Mouse (Mus musculus) adrenal gland, postnatal 10 days (tissue): ENCODE measurements around the gene Qrich2. TPM values are rescaled to one million over a fixed set of nuclear protein-coding genes. Genes with fewer than 3 reads are reported as not detected.
"Not testable (repeated sequence)": the region's sequence is repeated elsewhere in the genome, so short reads cannot be mapped to it uniquely, and the experiment has no call there.

Experiments used
- DNase-seq: peaks from one replicate; pipeline ENCODE4 v3.0.0; 2021; ENCODE audit warnings: mixed read lengths
- total RNA-seq, 2 experiments: library from RNA; stranded (reverse); gene quantifications; 2 replicates each; pipeline ENCODE4 v1.2.3; 2021

Gene Qrich2
- total RNA-seq, 2 experiments from 2014 or later = not detected

DNA sequence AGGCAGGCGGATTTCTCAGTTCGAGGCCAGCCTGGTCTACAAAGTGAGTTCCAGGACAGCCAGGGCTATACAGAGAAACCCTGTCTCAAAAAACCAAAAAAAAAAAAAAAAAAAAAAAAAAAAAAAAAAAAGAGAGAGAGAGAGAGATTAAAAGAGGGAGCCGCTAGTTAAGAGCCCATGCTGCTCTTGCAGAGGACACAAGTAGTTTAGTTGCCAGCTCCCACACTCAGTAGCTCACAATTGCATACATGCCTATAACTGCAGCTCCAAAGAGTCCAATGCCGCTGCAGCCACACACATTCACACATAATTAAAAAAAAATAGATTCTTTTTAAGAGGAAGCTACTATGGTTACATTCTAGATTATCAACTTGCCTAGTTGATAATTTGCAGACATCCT is 55.6 kb downstream of the Qrich2 start:
- DNase-seq = not testable (repeated sequence)

GRCm38 (mm10) chr11:116409008-116409407 is 57.0 kb downstream of the Qrich2 start:
- DNase-seq = no peak

- DNase-seq = no peak
These were observed 59.8 kb downstream of the Qrich2 start for GRCm38 (mm10) chr11:116406231-116406728.

DNA sequence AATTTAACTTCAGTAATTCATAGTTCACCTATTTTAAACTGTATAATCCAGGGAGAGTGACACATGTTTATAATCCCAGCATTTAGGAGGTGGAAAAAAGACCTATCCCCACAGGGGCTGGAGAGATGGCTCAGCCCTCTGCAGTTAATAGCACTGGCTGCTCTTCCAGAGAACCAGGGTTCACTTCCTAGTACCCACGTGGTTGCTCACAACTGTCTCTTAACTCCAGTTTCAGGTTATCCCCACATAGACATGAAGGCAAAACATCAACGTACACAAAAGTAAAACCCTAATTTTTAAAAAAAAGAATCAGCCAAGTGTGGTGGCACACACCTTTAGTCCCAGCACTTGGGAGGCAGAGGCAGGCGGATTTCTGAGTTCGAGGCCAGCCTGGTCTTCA is 60.4 kb downstream of the Qrich2 start:
- DNase-seq = no peak

- DNase-seq = no peak
These were observed 65.5 kb downstream of the Qrich2 start for GRCm38 (mm10) chr11:116400560-116400959.

GRCm38 (mm10) chr11:116398348-116398677 is 67.7 kb downstream of the Qrich2 start:
- no peak for DNase-seq

- no peak for DNase-seq
These were observed 68.3 kb downstream of the Qrich2 start for GRCm38 (mm10) chr11:116397517-116398347.

GRCm38 (mm10) chr11:116396934-116397330 is 69.1 kb downstream of the Qrich2 start:
- DNase-seq = no peak

- DNase-seq = no peak
These were observed 69.6 kb downstream of the Qrich2 start for GRCm38 (mm10) chr11:116396276-116396933.

GRCm38 (mm10) chr11:116394769-116395168 is 71.3 kb downstream of the Qrich2 start:
- DNase-seq = no peak

Other genes starting within 250 kb of the Qrich2 start
- 1 to 10 TPM; 1.4 to 1.7 TPM for gene Evpl, start 228.2 kb downstream of the Qrich2 start, total RNA-seq
- gene Srp68, start 192.0 kb downstream of the Qrich2 start, total RNA-seq = 10 to 100 TPM; 63.3 to 64.9 TPM
- under 1 TPM; 0.15 to 0.36 TPM for gene Galr2, start 185.3 kb downstream of the Qrich2 start, total RNA-seq
- 10 to 100 TPM; 57.0 to 70.2 TPM for gene Exoc7, start 159.0 kb downstream of the Qrich2 start, total RNA-seq
- under 1 TPM; 0.18 to 0.30 TPM for gene Foxj1, start 130.8 kb downstream of the Qrich2 start, total RNA-seq
- 10 to 100 TPM; 11.2 to 16.5 TPM for gene Rnf157, start 53.2 kb downstream of the Qrich2 start, total RNA-seq
- gene Ubald2, start 32.1 kb downstream of the Qrich2 start, total RNA-seq = 10 to 100 TPM; 47.9 to 51.1 TPM
- 10 to 100 TPM; 68.0 to 80.1 TPM for gene Prpsap1, start 28.0 kb upstream of the Qrich2 start, total RNA-seq
- gene Sphk1, start 64.7 kb upstream of the Qrich2 start, total RNA-seq = 1 to 10 TPM; 3.0 to 5.1 TPM
- gene Ube2o, start 115.2 kb upstream of the Qrich2 start, total RNA-seq = 10 to 100 TPM; 20.8 to 29.8 TPM
- gene Aanat, start 120.2 kb upstream of the Qrich2 start, total RNA-seq = not detected
- gene Rhbdf2, start 160.8 kb upstream of the Qrich2 start, total RNA-seq = 10 to 100 TPM; 11.1 to 14.4 TPM
- gene Prcd, start 187.3 kb upstream of the Qrich2 start, total RNA-seq = 1 to 10 TPM; 4.1 to 6.0 TPM
- 10 to 100 TPM; 40.8 to 44.7 TPM for gene Cygb, start 188.1 kb upstream of the Qrich2 start, total RNA-seq